Mouse (Mus musculus) E14TG2a.4 (cell line): ENCODE data around the gene Sik3.

Source experiments
- CTCF ChIP-seq: conservative IDR thresholded peaks from 2 replicates; pipeline ENCODE4 v1.5.1; 2014; ENCODE audit warnings: low read length
- NANOG ChIP-seq: IDR thresholded peaks from 2 replicates; pipeline ENCODE4 v1.6.1; 2014; ENCODE audit warnings: borderline replicate concordance, low read length, mixed read lengths

GRCm38 (mm10) chr9:46188370-46188769 is 175.8 kb downstream of the Sik3 start:
- TF ChIP-seq CTCF (no peak), NANOG (no peak)
